Mouse (Mus musculus) cerebellum, adult 11-12 months (tissue): ENCODE results near the gene 1520401A03Rik.
"Not testable (repeated sequence)": the region's sequence is repeated elsewhere in the genome, so short reads cannot be mapped to it uniquely, and the experiment has no call there.

Experiments
- DNase-seq: peaks from one replicate; pipeline ENCODE4 v3.0.0; 2022

1520401A03Rik gene

DNA sequence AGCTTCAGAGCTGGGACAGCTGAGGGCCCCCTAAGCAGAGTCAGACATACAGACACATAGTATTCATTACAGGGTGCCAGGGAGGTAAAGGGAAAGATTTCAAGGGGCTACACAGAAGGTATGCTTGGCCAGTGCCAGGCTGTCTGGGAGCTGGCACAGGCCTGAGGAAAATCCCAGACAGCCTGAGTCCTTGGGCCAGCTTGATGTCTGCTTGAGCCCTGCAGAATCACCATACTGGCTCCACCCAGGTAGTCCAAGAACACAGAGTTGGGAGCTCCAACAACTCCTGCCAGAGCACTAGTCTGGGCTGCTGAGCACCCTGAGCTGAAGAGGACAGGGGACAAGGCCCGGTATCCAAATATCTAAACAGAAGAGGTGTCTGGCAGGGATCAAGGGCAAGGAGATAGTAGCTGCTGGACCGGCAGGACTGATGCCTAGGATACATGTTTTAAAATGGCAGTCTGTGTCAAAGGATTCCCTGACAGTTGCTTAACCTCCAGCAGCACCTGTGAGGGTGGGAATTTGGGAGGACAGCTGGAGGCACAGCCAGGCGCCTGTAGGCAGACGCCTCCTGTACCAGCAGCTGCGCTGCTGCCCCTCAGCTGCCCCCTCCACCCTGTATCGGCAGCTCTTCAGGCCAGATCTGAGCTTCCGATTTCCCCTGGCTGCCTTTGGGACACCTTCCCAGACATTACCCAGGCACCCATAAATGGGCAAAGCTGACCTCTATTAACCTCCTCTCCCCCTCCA lies at the start of gene 1520401A03Rik:
Gene 1520401A03Rik, minus strand, starts transcription at position 408 of the 750 bp plus-strand sequence.
- DNase-seq: no peak

DNA sequence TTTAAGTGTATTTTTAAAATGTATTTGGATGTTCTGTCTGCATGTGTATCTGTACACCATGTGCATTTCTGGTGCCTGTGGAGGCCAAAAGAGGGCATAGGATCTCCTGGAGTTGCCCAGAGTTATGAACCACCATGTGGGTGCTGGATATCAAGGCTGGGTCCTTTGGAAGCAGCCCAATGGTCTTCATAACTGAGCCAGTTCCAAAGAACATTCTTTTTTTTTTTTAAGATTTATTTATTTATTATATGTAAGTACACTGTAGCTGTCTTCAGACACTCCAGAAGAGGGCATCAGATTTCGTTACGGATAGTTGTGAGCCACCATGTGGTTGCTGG lies 49.6 kb upstream of the 1520401A03Rik start:
- not testable (repeated sequence) for DNase-seq

DNA sequence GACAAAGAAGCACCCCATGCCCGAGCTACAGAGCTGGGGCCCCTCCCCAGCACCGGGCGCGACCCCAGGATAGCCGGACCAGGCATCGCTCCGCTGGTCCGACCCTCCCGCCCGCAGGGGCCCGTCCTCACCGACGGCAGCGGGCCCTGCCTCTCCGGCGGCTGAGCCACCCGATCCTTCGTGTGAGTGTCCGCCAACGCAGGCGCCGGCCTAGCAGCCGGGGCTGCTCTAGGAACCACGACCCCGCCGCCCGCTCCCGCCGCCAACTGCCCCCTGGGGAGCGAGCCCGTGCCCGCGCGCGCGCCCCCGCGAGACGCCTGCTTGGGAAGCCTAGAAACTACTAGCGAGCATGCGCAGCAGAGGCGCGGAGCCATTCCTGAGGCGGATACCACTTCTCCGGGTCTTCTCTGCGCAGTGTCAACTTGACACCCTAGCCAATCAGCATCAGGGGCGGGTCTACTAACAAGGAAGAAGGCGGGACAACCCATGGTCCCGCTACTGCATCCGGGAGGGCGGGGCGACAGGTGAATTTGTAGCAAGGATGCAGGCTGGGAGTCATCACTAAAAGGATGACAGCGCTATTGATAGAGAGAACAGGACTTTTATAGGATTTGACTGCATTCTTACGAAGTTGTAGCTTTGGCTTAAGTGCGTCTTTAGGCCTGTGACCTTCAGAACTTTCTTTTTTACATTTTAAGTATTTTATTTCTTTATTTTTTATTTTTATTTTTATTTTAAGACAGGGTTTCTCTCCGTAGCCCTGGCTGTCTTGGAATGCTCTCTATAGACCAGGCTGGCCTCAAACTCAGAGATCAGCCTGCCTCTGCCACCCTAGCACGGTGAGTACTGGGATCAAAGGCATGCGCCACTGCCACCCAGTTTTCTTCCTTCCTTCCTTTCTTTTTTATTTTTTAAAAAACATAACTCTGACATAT lies 49.0 kb upstream of the 1520401A03Rik start, which contains the start of gene Flywch1:
Gene Flywch1, minus strand, starts transcription at position 319 of the 935 bp plus-strand sequence.
- peak; percentile 100 for DNase-seq

- DNase-seq: no peak
These were observed 48.3 kb upstream of the 1520401A03Rik start for GRCm38 (mm10) chr17:23770896-23771283.

DNA sequence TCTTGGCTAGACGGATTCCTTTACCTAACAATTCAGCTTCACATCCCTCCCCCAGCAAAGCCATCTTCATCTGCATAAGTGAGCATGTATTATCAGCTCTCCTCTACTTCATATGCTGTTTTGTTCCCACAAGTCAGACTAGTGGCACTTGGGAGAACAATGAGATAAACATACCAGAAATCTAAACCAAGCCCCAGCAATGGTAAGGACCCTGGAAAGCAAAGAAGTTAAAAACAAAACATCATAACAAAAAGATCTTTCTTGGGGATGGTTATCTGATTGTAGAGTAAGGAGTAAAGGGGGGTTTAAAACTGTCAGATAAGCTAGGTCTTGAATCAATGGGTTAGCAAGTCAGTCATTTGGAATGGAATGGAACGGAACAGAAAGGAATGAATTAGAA lies 47.9 kb upstream of the 1520401A03Rik start:
- no peak for DNase-seq

DNA sequence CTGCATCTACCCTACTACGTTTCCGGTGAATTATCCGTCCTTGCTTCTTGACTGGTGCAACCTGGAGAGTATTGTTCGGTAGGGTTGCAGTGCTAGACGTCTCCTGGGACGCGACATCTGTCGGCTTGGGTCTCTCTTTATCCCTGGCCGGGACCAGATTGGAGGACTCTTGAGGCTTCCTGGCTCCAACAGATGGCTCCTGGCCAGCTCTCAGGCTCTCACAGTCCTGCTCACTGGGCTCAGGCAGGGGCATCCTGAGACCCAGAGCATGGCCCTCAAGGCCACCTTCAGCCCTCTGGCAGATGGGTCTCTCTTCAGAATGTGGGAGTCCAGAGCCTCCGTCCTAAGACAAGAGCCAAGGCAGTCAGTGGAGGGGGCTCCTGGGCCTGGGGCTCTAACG lies 40.4 kb upstream of the 1520401A03Rik start:
- peak; percentile 65 for DNase-seq

DNA sequence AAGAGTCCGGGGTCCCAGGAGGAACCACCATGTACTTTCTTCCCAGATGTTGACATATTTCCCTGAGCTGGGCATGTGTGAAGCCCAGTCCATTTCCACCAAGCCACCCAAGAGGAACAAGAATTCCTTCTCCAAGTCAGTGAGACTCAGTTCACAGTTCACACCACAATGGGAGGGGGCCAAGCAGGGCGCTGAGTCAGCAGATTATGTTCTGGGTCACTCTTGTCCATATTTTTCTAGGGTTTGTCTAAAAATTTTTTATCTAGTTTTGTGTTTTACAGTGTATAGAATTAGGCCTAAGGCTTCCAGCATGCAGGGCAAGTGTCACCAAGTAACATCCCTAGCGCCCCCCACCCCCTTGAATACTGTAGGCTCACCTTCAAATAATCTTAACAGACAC lies 38.6 kb upstream of the 1520401A03Rik start:
- no peak for DNase-seq

GRCm38 (mm10) chr17:23760231-23760630 lies 37.6 kb upstream of the 1520401A03Rik start:
- no peak for DNase-seq

DNA sequence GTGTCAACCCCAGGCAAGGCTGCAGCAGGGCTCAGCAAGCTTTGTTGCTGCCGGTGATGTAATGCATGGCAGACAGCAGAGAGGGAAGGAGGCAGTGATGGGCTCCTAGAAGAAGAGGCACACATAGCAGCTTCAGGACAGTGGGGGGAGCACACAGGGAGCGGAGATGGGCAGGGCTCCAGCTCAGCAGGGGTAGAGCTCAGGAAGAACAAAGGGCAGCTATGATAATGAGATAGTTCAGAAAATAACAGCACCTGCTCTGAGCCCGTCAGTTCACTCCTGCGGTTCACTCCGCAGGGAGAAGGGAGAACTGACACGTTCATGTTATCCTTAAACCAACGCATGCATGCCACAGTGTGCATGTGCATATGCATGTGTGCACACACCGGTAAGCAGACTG lies 36.2 kb upstream of the 1520401A03Rik start:
- peak; percentile 69 for DNase-seq

DNA sequence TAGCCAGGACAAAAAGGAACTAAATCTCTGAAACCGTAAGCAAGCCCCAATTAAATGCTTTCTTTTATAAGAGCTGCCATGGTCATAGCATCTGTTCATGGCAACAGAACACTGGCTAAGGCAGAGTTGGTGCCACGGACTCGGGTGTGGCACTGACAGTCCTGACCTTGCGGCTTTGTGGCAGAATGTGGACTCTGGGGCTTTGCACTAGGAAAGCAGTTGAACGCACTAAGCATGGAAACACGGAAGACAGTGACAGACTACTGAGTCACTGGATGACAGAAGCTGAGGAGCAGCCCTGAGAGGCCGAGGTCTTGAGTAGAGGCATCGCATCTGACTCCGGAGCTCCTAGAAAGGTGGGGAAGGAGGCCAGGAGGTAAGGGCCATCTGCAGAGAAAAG lies 35.0 kb upstream of the 1520401A03Rik start:
- DNase-seq: no peak

DNA sequence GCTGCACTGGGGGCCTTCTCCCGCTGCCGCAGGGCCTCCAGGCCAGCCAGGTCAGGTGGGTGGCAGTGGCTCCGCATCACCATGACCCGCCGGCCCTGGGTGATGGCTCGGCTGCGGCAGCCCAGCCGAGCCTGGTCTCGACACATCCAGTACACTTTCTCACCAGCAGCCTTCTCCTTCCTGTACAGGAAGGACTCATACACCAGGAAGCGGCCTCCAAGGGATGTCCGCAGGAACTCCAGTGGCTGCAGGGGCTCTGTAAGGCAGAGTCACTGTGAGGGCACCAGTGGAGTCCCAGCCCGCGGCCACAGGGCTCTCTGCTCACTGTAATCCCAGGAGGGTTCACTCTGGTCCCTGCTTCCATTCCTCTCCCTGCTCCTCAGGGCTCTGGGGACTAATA lies 33.1 kb upstream of the 1520401A03Rik start:
- no peak for DNase-seq

DNA sequence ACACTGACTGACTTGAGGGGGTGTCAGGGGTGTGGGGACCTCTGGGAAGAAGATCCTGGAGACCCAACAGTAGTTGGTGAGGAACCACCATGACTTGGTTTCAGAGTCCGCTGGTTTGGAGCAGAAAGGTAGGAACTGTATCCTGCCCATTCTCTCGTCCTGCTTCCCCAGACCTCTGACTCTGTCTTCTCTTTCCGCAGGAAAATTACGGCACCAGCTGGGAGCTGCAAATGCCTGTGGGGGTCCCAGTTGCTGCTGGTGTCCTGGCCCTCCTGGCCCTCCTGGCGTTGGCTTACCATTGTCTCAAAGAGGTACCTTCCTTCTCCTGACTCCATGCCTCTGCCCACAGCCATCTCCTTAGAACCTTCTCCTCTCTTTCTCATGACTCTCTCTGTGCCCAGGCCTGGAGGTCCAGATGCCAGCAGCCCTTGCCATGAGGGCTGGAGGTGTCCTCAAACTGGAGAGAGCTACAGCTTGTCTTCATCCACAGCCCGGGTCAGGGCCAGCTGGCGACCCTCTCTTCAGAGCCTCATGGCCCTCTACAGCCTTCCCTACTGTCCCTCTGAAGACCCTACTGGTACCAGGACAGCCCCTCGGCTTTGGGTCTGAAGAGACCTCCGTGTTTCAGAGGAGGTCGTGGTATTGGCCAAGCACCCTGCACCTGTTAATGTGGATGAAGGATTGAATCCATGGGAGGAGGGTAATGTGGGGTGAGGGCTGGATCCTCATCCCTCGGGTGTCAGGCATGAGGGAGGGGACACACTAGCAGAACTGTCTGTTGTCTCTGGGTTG lies 27.0 kb upstream of the 1520401A03Rik start:
- DNase-seq: no peak

DNA sequence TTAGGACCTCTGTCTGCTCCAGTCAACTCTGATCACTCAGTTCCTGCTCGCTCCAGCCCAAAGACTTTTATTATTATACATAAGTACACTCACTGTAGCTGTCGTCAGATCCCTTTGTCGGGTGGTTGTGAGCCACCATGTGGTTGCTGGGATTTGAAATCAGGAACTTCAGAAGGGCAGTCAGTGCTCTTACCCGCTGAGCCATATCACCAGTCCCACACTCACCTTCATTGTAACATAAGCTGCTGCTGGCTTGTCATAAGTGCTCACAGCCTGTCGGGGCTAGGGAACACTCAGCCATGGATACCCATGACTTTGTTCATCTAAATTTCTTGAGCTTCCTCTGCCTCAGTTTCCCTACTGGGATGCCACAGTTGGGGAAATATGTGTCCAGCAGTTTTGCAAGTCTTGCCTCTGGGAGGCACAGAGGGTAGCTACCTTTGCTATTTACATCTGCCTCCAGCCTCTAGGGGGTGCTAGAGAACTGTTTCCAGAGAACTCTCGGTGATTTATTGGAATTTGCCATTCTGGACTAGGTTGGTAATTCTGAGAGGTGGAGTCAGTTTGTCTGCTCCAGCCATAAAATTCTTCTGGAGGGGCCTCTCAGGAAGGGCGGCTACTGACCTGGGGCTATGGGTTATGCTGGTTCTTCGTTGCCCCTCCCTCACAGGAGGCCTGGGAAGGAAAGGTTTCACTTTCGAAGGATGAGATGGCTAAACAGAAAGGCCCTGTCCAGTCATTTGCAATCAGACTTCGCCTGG lies 26.2 kb upstream of the 1520401A03Rik start:
- peak; percentile 68 for DNase-seq

DNA sequence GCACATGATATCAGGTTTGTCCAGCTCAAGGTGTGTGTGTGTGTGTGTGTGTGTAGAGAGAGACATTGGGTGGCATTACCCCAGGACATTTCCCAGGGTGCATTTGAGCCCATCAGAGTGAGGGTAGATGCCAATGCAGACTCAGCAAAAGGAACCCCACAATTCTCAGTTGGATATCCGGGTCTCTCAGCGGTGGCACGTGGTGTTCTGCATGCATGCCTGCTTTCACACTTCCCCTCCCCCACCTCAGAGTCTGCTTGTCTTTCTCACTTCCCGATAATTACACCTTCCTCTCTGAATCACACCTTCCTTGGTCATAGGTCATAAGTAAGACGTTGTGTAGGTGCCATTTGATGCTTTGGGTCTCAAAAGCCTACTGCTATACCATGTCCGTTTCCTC lies 25.4 kb upstream of the 1520401A03Rik start:
- DNase-seq: no peak

- DNase-seq: no peak
These were observed 24.9 kb upstream of the 1520401A03Rik start for GRCm38 (mm10) chr17:23747471-23747870.

GRCm38 (mm10) chr17:23746767-23747166 lies 24.2 kb upstream of the 1520401A03Rik start:
- DNase-seq: peak; percentile 20

DNA sequence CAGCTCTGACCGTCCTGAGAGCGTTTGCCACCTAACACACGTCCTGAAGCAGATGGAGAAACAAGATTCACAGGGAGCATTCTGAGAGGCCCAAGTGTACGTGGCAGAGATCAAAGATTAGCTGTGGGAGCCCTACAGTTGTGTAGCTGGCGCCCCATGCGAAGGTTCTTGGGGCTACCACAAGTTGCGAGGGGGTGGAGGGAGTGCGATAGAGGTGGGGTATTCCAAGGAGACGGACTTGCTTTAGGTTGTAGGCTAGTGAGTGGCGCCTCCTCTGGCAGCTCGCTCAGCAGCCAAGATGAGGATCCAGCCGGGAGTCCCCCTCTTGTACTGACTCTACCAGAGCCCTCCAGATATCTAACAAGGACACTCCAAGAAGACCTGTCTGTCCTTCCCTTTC lies 23.7 kb upstream of the 1520401A03Rik start:
- peak; percentile 42 for DNase-seq

DNA sequence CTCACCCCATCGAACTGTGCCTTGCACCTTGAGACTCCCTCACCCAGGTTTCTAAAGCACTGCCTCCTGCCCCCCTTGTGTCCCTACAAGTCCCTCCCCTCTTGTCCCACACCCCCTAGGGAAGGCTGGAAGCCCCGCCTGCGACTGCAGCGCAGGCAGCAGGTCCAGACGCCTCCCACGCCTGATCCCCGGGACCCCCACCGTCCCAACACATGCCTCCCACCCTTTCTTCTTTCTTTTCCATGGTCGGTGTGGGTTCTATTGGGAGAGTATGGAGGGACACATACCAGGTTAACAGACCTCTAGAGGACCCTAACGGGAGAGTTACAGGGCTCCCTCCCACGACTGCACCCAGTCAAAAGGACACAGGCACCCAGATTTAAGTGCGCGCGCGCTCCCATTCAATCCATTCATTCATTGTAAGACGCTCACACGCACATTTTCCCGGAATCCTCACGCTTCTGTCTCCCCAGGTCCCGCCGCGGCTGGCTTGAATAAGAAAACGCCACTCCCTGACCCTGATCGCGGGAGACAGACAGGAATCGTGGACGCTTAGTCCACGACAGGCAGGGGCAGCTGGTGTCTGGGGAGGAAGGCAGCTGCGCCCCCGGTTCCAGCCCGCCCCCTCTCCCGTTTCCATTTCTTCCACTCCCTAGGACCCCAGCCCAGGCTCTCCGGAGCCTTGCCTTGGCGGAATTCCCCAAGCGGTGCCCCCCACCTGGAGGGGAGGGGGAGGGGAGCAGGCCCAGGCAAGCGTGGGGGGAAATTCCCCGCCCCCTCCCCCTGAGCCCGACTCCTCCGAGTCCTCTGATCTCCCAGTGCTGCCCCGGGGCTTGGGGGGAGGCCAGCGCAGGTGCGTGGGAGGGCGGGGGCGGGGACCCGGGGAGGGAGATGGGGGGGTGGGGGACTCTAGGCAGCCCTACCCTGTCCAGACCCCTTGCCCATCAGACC lies 23.0 kb upstream of the 1520401A03Rik start, which contains the start of gene Kremen2:
Gene Kremen2, minus strand, starts transcription at position 533 of the 951 bp plus-strand sequence.
- peak; percentile 48 for DNase-seq

- DNase-seq: peak; percentile 52
These were observed 22.1 kb upstream of the 1520401A03Rik start for GRCm38 (mm10) chr17:23744651-23745050.

GRCm38 (mm10) chr17:23744076-23744475 lies 21.5 kb upstream of the 1520401A03Rik start:
- peak; percentile 28 for DNase-seq

DNA sequence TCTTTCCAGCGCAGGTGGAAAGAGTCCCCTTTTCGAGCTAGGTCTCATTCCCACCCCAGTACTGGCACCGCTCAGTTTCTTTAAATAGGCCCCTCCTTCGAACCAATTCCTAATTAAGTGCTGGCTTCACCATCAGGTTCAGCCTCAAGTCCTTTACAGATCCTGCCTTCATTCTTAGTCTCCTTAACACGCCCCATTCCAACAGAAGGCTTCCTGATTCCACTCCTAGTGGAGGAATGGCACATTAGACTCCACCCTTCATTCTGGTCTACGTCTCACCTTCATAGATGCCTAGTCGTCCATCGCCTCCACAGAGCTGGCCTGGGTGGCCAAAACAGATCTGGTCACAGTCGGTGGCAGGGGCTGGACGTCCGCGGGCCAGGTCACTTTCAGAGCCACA lies 20.4 kb upstream of the 1520401A03Rik start:
- no peak for DNase-seq
